Mouse (Mus musculus): ENCODE data around the gene Acoxl. TPM values are rescaled to one million over a fixed set of nuclear protein-coding genes. Genes with fewer than 3 reads are reported as not detected.

Gene Acoxl
- polyA plus RNA-seq, 1 experiment from 2014 or later: 0.14 TPM

DNA sequence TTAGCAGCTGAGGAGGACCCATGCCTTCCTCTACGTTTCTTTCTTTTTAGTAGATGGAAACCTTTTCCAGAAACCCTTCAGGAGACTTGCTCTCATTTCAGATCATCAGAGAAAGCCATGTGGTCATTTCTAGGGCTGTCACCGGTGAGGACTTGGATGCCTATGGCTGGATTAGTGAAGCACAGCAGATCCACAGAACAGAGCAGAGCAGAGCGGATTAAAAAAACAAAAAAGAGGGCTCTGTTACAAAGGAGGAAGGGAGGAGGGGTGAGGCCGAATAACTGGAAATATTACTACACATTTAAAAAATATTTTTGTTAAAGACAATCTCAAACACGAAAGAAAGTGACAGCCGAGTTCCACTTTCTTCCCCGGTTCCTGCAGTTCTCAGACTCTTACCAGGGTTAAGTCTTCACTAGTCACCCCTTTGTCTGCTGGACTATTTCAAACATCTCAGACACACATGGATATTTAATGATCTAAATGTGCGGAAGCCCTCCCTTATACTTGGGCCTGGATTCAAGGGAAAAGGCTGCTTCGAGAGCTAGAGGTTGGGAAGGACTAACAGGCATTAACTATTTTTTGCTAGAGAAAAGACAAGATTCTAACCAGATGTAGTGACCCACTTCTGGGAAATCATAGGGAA is 88.1 kb downstream of the Acoxl start:
- WGBS: 76% methylated on average over 9 of the region's 9 CpGs
- Histone ChIP-seq H3K27ac (ENCODE audit: low read depth, low read length) (no peak overlapping the region), H3K9ac (ENCODE audit: low read depth, low read length) (no peak overlapping the region), H3K27me3 (ENCODE audit: control insufficient read depth, insufficient read depth, low read length) (no peaks in the 10 kb centered on the region), H3K36me3 (ENCODE audit: control insufficient read depth, insufficient read depth, low read length) (no peaks in the 10 kb centered on the region), H3K4me1 (replicated peaks; ENCODE audit: control insufficient read depth, insufficient read depth, low read length) (0 out of 2 replicates have a peak, but pooled peaks cover 4% of the 10 kb centered on the region), H3K4me2 (replicated peaks; ENCODE audit: low read depth, low read length) (no peak overlapping the region), H3K9me3 (ENCODE audit: control insufficient read depth, low read length) (no peaks in the 10 kb centered on the region), H3K4me3 (ENCODE audit: low read depth, low read length) (no peak overlapping the region)
- no peak for ATAC-seq (ENCODE audit: low FRiP score)
- no peak for DNase-seq (ENCODE audit: low spot score)

DNA sequence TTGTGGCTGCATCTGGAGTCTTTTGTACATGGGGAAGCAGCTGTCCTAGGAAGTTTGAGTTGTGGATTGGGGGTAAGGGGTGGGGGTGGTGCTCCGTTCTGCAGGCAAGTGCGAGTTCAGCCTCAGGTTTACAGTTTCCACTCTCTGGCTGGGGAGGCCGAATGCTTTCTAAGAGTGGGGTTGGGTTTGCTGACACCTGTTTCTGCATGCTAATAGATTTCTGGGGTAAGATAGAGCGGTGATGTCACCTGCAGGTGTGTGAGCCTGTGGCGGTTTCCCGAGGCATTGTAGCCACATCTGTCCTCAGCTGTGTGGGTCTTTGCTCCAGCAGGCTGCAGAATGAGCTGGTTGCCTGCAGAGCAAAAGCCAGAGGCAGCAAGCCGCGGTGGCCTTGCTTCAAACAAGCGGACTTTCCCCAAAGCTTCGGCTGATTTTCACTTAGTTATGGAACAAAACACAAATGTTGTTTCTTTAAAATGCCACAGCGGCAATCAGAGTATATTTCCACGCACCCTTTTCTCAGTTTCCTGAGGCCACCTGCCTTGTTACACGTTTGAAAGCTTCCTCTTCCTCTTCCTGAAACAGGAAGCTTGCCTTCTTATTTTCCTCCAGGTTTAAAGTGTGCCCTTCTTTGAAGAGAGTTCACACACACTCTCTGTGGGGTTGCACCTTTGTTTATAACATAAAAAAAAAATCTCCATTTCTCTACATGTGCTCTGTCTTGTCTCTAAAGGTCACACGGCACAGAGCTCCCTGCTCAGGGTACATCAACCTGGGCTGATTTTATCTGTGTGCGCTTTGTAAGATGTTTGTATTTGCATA is 89.0 kb downstream of the Acoxl start:
- ATAC-seq (ENCODE audit: low FRiP score): no peak
- 29% methylated on average over 15 of the region's 15 CpGs for WGBS
- H3K27ac ChIP-seq (ENCODE audit: low read depth, low read length): no peak overlapping the region

DNA sequence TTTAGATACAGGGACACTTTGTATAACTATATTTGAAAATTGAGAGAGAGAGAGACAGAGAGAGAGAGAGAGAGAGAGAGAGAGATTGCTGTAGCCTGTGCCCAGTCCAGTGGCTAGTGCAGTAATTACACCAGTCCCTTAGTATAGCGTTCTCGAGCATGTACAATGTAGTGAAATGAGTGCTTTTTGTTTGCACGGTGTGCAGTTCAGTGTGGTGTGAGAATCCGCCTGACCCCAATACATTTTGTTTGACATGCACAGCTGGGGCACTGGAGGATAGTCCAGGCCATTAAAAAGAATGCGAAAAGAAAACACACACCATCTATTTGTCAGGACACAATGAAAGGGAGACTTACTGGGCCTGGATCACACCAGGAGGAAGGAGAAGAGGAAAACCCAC is 89.6 kb downstream of the Acoxl start:
- DNase-seq (ENCODE audit: low spot score) (peak; percentile 23), ATAC-seq (ENCODE audit: low FRiP score) (no peak)
- no peak overlapping the region for H3K4me2 ChIP-seq (replicated peaks; ENCODE audit: low read depth, low read length)
- no peaks in the 10 kb centered on the region for H3K9me3 ChIP-seq (ENCODE audit: control insufficient read depth, low read length)
- no peaks in the 10 kb centered on the region for H3K36me3 ChIP-seq (ENCODE audit: control insufficient read depth, insufficient read depth, low read length)
- H3K27me3 ChIP-seq (ENCODE audit: control insufficient read depth, insufficient read depth, low read length): no peaks in the 10 kb centered on the region
- H3K27ac ChIP-seq (ENCODE audit: low read depth, low read length): no peak overlapping the region
- 8% methylated on average over 5 of the region's 5 CpGs for WGBS
- H3K4me1 ChIP-seq (replicated peaks; ENCODE audit: control insufficient read depth, insufficient read depth, low read length): 0 out of 2 replicates have a peak, but pooled peaks cover 4% of the 10 kb centered on the region
- no peak overlapping the region for H3K9ac ChIP-seq (ENCODE audit: low read depth, low read length)
- no peak overlapping the region for H3K4me3 ChIP-seq (ENCODE audit: low read depth, low read length)

More for the DNA sequence above, 89.0 kb downstream of the Acoxl start:
- Histone ChIP-seq H3K4me2 (replicated peaks; ENCODE audit: low read depth, low read length) (no peak overlapping the region), H3K4me3 (ENCODE audit: low read depth, low read length) (no peak overlapping the region), H3K4me1 (replicated peaks; ENCODE audit: control insufficient read depth, insufficient read depth, low read length) (0 out of 2 replicates have a peak, but pooled peaks cover 4% of the 10 kb centered on the region), H3K27me3 (ENCODE audit: control insufficient read depth, insufficient read depth, low read length) (no peaks in the 10 kb centered on the region), H3K9me3 (ENCODE audit: control insufficient read depth, low read length) (no peaks in the 10 kb centered on the region), H3K9ac (ENCODE audit: low read depth, low read length) (no peak overlapping the region), H3K36me3 (ENCODE audit: control insufficient read depth, insufficient read depth, low read length) (no peaks in the 10 kb centered on the region)
- DNase-seq (ENCODE audit: low spot score): peak; percentile 14

DNA sequence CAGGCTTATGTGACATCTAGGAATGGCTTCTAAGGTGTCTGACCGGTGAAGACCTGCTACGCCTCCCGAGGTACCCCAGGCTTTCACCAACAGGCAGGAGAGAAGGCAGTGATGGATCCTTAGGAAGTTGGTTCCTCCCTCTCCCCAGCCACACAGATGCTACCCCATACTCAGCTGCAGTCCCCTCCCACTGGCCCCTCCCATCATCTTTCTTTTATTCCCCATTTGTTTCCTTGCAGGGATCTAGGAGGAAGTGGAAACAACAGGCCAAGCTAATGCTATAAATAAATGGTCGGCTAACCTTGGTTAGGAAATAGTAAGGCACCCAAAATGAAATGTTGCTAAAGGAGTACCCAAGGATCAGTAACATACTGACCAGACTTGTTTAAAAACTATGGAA is 90.2 kb downstream of the Acoxl start:
- H3K9ac ChIP-seq (ENCODE audit: low read depth, low read length): no peak overlapping the region
- H3K4me3 ChIP-seq (ENCODE audit: low read depth, low read length): no peak overlapping the region
- H3K9me3 ChIP-seq (ENCODE audit: control insufficient read depth, low read length): no peaks in the 10 kb centered on the region
- H3K27ac ChIP-seq (ENCODE audit: low read depth, low read length): no peak overlapping the region
- ATAC-seq (ENCODE audit: low FRiP score): 0 out of 2 replicates have a peak, but pooled peaks have one; percentile 27
- no peak for DNase-seq (ENCODE audit: low spot score)
- no peaks in the 10 kb centered on the region for H3K27me3 ChIP-seq (ENCODE audit: control insufficient read depth, insufficient read depth, low read length)
- H3K4me2 ChIP-seq (replicated peaks; ENCODE audit: low read depth, low read length): no peak overlapping the region
- 0 out of 2 replicates have a peak, but pooled peaks cover 4% of the 10 kb centered on the region for H3K4me1 ChIP-seq (replicated peaks; ENCODE audit: control insufficient read depth, insufficient read depth, low read length)
- no peaks in the 10 kb centered on the region for H3K36me3 ChIP-seq (ENCODE audit: control insufficient read depth, insufficient read depth, low read length)
- 53% methylated on average over 4 of the region's 4 CpGs for WGBS

DNA sequence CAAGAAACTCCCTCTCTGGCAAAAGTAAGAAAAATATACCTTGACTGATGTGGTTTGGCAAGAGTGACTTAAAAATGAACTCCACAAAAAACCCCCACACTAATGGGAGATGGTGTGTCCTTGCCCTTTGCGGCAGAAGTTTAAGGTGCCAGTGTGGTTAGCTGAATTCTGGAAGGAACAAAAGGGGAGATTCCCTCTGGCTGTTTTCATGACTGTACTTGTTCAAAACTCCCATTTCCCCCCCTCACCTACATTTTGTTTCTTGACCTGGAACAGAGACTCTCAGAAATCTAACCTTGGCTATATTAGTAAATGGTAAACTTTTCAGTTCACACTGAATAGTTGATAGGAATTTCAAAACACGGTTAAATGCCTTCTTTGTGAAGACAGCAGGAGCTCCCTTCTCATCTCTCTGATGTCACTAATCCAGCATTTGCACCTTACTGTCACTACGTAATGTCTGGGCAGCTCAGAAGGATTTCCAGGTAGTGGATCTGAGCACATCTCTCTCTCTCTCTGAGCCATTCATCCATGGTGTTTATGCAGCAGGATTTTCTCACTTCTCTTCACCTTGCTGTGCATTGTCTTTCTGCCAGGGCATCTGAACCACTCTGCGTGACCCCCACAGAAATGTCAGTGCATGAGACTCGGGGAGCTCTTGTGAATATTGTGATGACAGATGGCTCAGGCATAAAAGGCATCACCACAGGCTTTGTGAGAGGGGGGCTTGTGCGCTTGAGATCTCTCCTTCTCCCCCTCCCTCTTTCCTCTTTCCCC is 91.5 kb downstream of the Acoxl start:
- Histone ChIP-seq H3K4me1 (replicated peaks; ENCODE audit: control insufficient read depth, insufficient read depth, low read length) (0 out of 2 replicates have a peak, but pooled peaks cover 4% of the 10 kb centered on the region), H3K4me2 (replicated peaks; ENCODE audit: low read depth, low read length) (no peak overlapping the region), H3K27me3 (ENCODE audit: control insufficient read depth, insufficient read depth, low read length) (no peaks in the 10 kb centered on the region), H3K4me3 (ENCODE audit: low read depth, low read length) (no peak overlapping the region), H3K27ac (ENCODE audit: low read depth, low read length) (no peak overlapping the region), H3K36me3 (ENCODE audit: control insufficient read depth, insufficient read depth, low read length) (no peaks in the 10 kb centered on the region), H3K9ac (ENCODE audit: low read depth, low read length) (no peak overlapping the region), H3K9me3 (ENCODE audit: control insufficient read depth, low read length) (no peaks in the 10 kb centered on the region)
- ATAC-seq (ENCODE audit: low FRiP score): no peak
- 58% methylated on average over 6 of the region's 6 CpGs for WGBS
- DNase-seq (ENCODE audit: low spot score): no peak

DNA sequence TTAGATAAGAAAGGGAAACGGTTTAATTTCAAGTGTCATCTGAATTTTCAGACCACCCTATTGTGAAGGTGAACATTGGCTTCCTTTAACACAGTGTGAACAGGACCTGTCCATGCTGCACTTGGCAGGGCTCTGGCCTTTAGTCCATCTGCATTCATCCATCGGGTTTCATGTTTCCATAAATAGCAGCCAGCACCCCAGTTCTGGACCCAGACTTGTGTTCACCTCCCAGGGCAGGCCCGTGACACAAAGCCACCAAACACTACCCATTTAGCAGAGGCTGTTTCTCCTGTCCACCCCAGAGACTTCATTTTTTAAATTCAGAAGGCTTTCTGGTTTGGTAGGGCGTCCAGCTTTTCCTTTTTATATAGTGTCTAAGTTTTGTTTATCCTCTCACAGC is 92.9 kb downstream of the Acoxl start:
- DNase-seq (ENCODE audit: low spot score) (no peak), ATAC-seq (ENCODE audit: low FRiP score) (no peak)
- no peak overlapping the region for H3K4me3 ChIP-seq (ENCODE audit: low read depth, low read length)
- H3K27me3 ChIP-seq (ENCODE audit: control insufficient read depth, insufficient read depth, low read length): no peaks in the 10 kb centered on the region
- H3K9ac ChIP-seq (ENCODE audit: low read depth, low read length): no peak overlapping the region
- no peak overlapping the region for H3K4me2 ChIP-seq (replicated peaks; ENCODE audit: low read depth, low read length)
- no peaks in the 10 kb centered on the region for H3K9me3 ChIP-seq (ENCODE audit: control insufficient read depth, low read length)
- H3K4me1 ChIP-seq (replicated peaks; ENCODE audit: control insufficient read depth, insufficient read depth, low read length): 0 out of 2 replicates have a peak, but pooled peaks cover 4% of the 10 kb centered on the region
- no peak overlapping the region for H3K27ac ChIP-seq (ENCODE audit: low read depth, low read length)
- 87% methylated on average over 4 of the region's 4 CpGs for WGBS
- H3K36me3 ChIP-seq (ENCODE audit: control insufficient read depth, insufficient read depth, low read length): no peaks in the 10 kb centered on the region

DNA sequence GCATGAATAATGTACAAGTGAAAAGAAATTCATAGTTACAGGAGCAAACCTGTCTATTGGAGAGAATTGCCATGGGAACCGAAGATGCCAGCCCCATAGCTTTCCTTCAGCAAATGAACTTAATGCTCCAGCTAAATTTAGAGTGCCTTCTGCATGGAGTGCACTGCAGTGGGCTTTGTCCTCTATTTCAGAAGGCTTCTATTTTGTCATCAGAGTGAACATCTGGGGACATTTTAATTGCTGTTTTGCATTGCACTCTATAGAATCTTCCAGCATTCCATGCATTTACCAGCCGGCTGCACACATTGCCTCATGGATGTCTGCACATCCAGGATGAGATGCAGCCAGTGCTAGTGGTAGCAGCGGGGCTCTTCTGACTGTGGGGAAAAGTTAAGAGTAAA is 94.9 kb downstream of the Acoxl start:
- no peak overlapping the region for H3K27ac ChIP-seq (ENCODE audit: low read depth, low read length)
- H3K27me3 ChIP-seq (ENCODE audit: control insufficient read depth, insufficient read depth, low read length): no peaks in the 10 kb centered on the region
- no peak overlapping the region for H3K4me3 ChIP-seq (ENCODE audit: low read depth, low read length)
- DNase-seq (ENCODE audit: low spot score): no peak
- H3K9ac ChIP-seq (ENCODE audit: low read depth, low read length): no peak overlapping the region
- no peak for ATAC-seq (ENCODE audit: low FRiP score)
- no peaks in the 10 kb centered on the region for H3K4me1 ChIP-seq (replicated peaks; ENCODE audit: control insufficient read depth, insufficient read depth, low read length)
- 80% methylated on average over 3 of the region's 3 CpGs for WGBS
- H3K36me3 ChIP-seq (ENCODE audit: control insufficient read depth, insufficient read depth, low read length): no peaks in the 10 kb centered on the region
- H3K9me3 ChIP-seq (ENCODE audit: control insufficient read depth, low read length): no peaks in the 10 kb centered on the region
- H3K4me2 ChIP-seq (replicated peaks; ENCODE audit: low read depth, low read length): no peak overlapping the region

DNA sequence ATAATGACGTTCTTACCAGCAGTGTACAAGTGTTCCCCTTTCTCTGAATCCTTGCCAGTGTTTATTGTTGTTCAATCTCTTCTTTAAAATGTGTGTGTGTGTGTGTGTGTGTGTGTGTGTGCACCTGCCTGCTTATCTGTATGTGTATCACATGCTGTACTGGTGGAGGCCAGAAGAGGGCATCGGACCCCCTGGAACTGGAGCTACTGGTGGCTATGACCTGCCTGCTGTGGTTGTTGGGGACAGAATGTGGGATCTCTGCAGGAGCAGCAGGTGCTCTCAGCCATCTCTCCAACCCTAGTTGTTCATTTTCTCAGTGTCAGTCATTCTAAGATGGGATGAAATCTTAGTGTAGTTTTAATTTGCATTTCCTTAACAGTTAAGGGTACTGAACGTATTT is 98.4 kb downstream of the Acoxl start:
- no peaks in the 10 kb centered on the region for H3K36me3 ChIP-seq (ENCODE audit: control insufficient read depth, insufficient read depth, low read length)
- no peak overlapping the region for H3K4me3 ChIP-seq (ENCODE audit: low read depth, low read length)
- 93% methylated on average over 3 of the region's 3 CpGs for WGBS
- H3K27ac ChIP-seq (ENCODE audit: low read depth, low read length): no peak overlapping the region
- H3K27me3 ChIP-seq (ENCODE audit: control insufficient read depth, insufficient read depth, low read length): no peaks in the 10 kb centered on the region
- H3K4me1 ChIP-seq (replicated peaks; ENCODE audit: control insufficient read depth, insufficient read depth, low read length): no peaks in the 10 kb centered on the region
- H3K9ac ChIP-seq (ENCODE audit: low read depth, low read length): no peak overlapping the region
- H3K9me3 ChIP-seq (ENCODE audit: control insufficient read depth, low read length): no peaks in the 10 kb centered on the region
- H3K4me2 ChIP-seq (replicated peaks; ENCODE audit: low read depth, low read length): no peak overlapping the region
- ATAC-seq (ENCODE audit: low FRiP score) (no peak), DNase-seq (ENCODE audit: low spot score) (no peak)

Data from hindbrain, embryonic 11.5 days (tissue).